Comparison of ENCODE assay signal across 10 mouse cellular contexts in genomic region chr6:54531048-54531481, GRCm38 (mm10). TPM values are rescaled to one million over a fixed set of nuclear protein-coding genes. Genes with fewer than 3 reads are reported as not detected.
A peak's percentile ranks its signal among the peaks of the same experiment; 100 is the strongest.
DNase-seq lines count a peak whose midpoint lies in the region; ATAC-seq and TF ChIP-seq lines count a peak whose summit lies in the region.
"Had no signal": no experiment of that assay in that cellular context is flagged by ENCODE, and none has a peak within 500 bp of the region (broad histone marks: within the 10 kb centered on the region; RNA-seq: fewer than 3 reads in every experiment).

No protein-coding gene starts in this region.

- intact Hi-C loops in left cerebral cortex, postnatal 36 days (cut with DNase I): no loop called here

- H3K27ac ChIP-seq in heart, embryonic 11.5 days (ENCODE audit: low read depth, low read length): peak overlapping the region; percentile 46
- peak overlapping the region; percentile 77 for H3K27ac ChIP-seq in forebrain, postnatal 0 days (ENCODE audit: low read depth, low read length)
- no peak overlapping the region for H3K27ac ChIP-seq in thymus, adult 2 months (ENCODE audit: control insufficient read depth, insufficient read depth, low read length)

- WGBS in heart, embryonic 11.5 days (ENCODE audit: insufficient replicate concordance): 44% methylated on average over 8 of the region's 8 CpGs
- 34% methylated on average over 8 of the region's 8 CpGs for WGBS in forebrain, postnatal 0 days
- WGBS in thymus, adult 2 months: 75% methylated on average over 8 of the region's 8 CpGs

- no peaks in the 10 kb centered on the region for H3K36me3 ChIP-seq in heart, embryonic 11.5 days (ENCODE audit: control insufficient read depth, insufficient read depth, low read length)
- H3K36me3 ChIP-seq in forebrain, postnatal 0 days (ENCODE audit: insufficient read depth): peaks cover 8% of the 10 kb centered on the region; the same call in 1 of the 2 replicates
- H3K36me3 ChIP-seq in thymus, adult 2 months (ENCODE audit: control insufficient read depth, insufficient read depth, low read length): no peaks in the 10 kb centered on the region

- TF ChIP-seq POLR2A in thymus, adult 2 months (IDR thresholded peaks at IDR 0.05; ENCODE audit: control insufficient read depth, extremely low read depth, insufficient read depth, low read length, poor library complexity): no peak

- peaks cover 14% of the 10 kb centered on the region for H3K4me1 ChIP-seq in heart, embryonic 11.5 days (ENCODE audit: control insufficient read depth, insufficient read depth, low read length)
- peaks cover 9% of the 10 kb centered on the region; the same call in 1 of the 2 replicates for H3K4me1 ChIP-seq in forebrain, postnatal 0 days (ENCODE audit: insufficient read depth)
- H3K4me1 ChIP-seq in thymus, adult 2 months (replicated peaks; ENCODE audit: control insufficient read depth, insufficient read depth, low read length): no peaks in the 10 kb centered on the region

- 0 out of 2 replicates have a peak, but pooled peaks have one; percentile 67 for ATAC-seq in heart, embryonic 11.5 days (replicated peaks; ENCODE audit: insufficient number of reproducible peaks, low FRiP score, low TSS enrichment)
- peak; percentile 93 for ATAC-seq in forebrain, postnatal 0 days
- ATAC-seq: liver, postnatal 0 days had no signal

- DNase-seq in heart, adult 9 months (ENCODE audit: low spot score in 2 of 2): no peak
- peak; percentile 57 to 58 for DNase-seq in cerebellum, adult 18-20 months
- DNase-seq in forebrain, postnatal 0 days: peak; percentile 73
- peak; percentile 48 to 51 for DNase-seq in left cerebral cortex, postnatal 36 days (ENCODE audit: low spot score in 2 of 2)
- no peak for DNase-seq in kidney, postnatal 4 days
- no peak for DNase-seq in B cell, adult 2 months
- no peak for DNase-seq in thymus, adult 2 months
- DNase-seq: adrenal gland, postnatal 14 days; liver, postnatal 0 days had no signal

- no peaks in the 10 kb centered on the region for H3K9me3 ChIP-seq in heart, embryonic 11.5 days (replicated peaks; ENCODE audit: control insufficient read depth, low read length)
- H3K9me3 ChIP-seq in forebrain, postnatal 0 days (ENCODE audit: low read length): no peaks in the 10 kb centered on the region

- H3K27me3 ChIP-seq in heart, embryonic 11.5 days (ENCODE audit: control insufficient read depth, insufficient read depth, low read length): no peaks in the 10 kb centered on the region
- H3K27me3 ChIP-seq in forebrain, postnatal 0 days (ENCODE audit: insufficient read depth, low read length): no peaks in the 10 kb centered on the region
- no peaks in the 10 kb centered on the region for H3K27me3 ChIP-seq in thymus, adult 2 months (ENCODE audit: control insufficient read depth, insufficient read depth, low read length)

- no peak overlapping the region for H3K9ac ChIP-seq in heart, embryonic 11.5 days (ENCODE audit: low read depth, low read length)
- 0 out of 2 replicates have a peak overlapping the region, but pooled peaks have one; percentile 10 for H3K9ac ChIP-seq in forebrain, postnatal 0 days
- H3K9ac ChIP-seq: liver, postnatal 0 days had no signal

- H3K4me2 ChIP-seq in heart, embryonic 11.5 days: peak overlapping the region; percentile 40
- H3K4me2 ChIP-seq in forebrain, postnatal 0 days (ENCODE audit: low read depth): no peak overlapping the region

- no peak for TF ChIP-seq CTCF in forebrain, postnatal 0 days (IDR thresholded peaks at IDR 0.05; ENCODE audit: low read depth)
- TF ChIP-seq CTCF in thymus, adult 2 months (IDR thresholded peaks at IDR 0.05; ENCODE audit: borderline replicate concordance, control insufficient read depth, extremely low read depth, insufficient read depth, low read length, poor library complexity): no peak

- H3K4me3 ChIP-seq in heart, embryonic 11.5 days (ENCODE audit: low read depth, low read length): no peak overlapping the region
- no peak overlapping the region for H3K4me3 ChIP-seq in forebrain, postnatal 0 days (ENCODE audit: low read depth, low read length)
- no peak overlapping the region for H3K4me3 ChIP-seq in thymus, adult 2 months (ENCODE audit: control insufficient read depth, insufficient read depth, low read length)

RNA-seq across cellular contexts. Expression of gene Scrn1, which starts 35.2 kb away (rescaled TPM):
- 15.5 and 17.7 TPM in 2 replicates for polyA plus RNA-seq in heart, embryonic 11.5 days (2014; fragmentation: Nextera tagmentation; extraction: Ambion mirVana)
- total RNA-seq in forebrain, postnatal 0 days (2014; rRNA removed): 189 and 195 TPM in 2 replicates
- polyA plus RNA-seq in forebrain, postnatal 0 days (2015; fragmentation: Nextera tagmentation; extraction: Ambion mirVana): 95.5 and 122 TPM in 2 replicates
- 100 to 1,000 TPM; 145 to 155 TPM for total RNA-seq in left cerebral cortex, postnatal 36 days (2021)
- polyA plus RNA-seq in thymus, adult 2 months (2012; rRNA removed): 0.17 and 0.55 TPM in 2 replicates

Comparison
In these comparisons a context has a peak if more than half of its experiments do, and no peak if none do; other contexts are left out.
1. DNase-seq: peak in cerebellum, adult 18-20 months (2 of 2), forebrain, postnatal 0 days (single experiment) and left cerebral cortex, postnatal 36 days (2 of 2); none in heart, adult 9 months (0 of 2), kidney, postnatal 4 days (0 of 2), B cell, adult 2 months (0 of 2) and thymus, adult 2 months (single experiment).
2. RNA of gene Scrn1, which starts 35.2 kb away (polyA plus RNA-seq): 95.5 to 122 TPM in forebrain, postnatal 0 days and 15.5 to 17.7 TPM in heart, embryonic 11.5 days; 0.17 to 0.55 TPM in thymus, adult 2 months; every median in the first group is over 10 times any median in the second.